Mouse (Mus musculus) MEL (cell line): ENCODE results near the gene Tas2r134. TPM values are rescaled to one million over a fixed set of nuclear protein-coding genes. Genes with fewer than 3 reads are reported as not detected.

Experiments used
- DNase-seq: peaks from one replicate; pipeline ENCODE4 v3.0.0; 2011; ENCODE audit warnings: low read depth, low spot score
- H3K27ac ChIP-seq: 2 replicates; pipeline ENCODE4 v1.5.1; 2012; ENCODE audit warnings: low read depth, mild to moderate bottlenecking, control low read depth, low read length, moderate library complexity; ENCODE audit not compliant: control insufficient read depth
- H3K27me3 ChIP-seq, 2 experiments: fragments of 150-350 bp in 1 of 2; sonication (generic) in 1 of 2; 2 replicates each; pipeline ENCODE4 v1.6.1; 2012; ENCODE audit warnings: low read length in 2 of 2, mild to moderate bottlenecking in 2 of 2, improper control_type of control experiment in 1 of 2, moderate library complexity in 1 of 2; ENCODE audit not compliant: insufficient read depth in 2 of 2, control insufficient read depth in 1 of 2
- H3K36me3 ChIP-seq, 2 experiments: 2 replicates each; pipeline ENCODE4 v1.6.1; 2012 to 2014; ENCODE audit warnings: low read length in 2 of 2, improper control_type of control experiment in 1 of 2, inconsistent platforms in 1 of 2, mild to moderate bottlenecking in 1 of 2; ENCODE audit not compliant: insufficient read depth in 2 of 2, control insufficient read depth in 1 of 2
- H3K4me1 ChIP-seq, 2 experiments: fragments of 150-350 bp in 1 of 2; sonication (generic) in 1 of 2; 2 replicates each; pipeline ENCODE4 v1.6.1; 2012; ENCODE audit warnings: low read length in 2 of 2, improper control_type of control experiment in 1 of 2, mild to moderate bottlenecking in 1 of 2; ENCODE audit not compliant: insufficient read depth in 2 of 2, control insufficient read depth in 1 of 2
- H3K4me3 ChIP-seq, 2 experiments: fragments of 150-350 bp in 1 of 2; sonication (generic) in 1 of 2; 2 replicates each; pipeline ENCODE4 v1.5.1; 2012; ENCODE audit warnings: low read depth in 2 of 2, low read length in 2 of 2, mild to moderate bottlenecking in 2 of 2, moderate library complexity in 2 of 2, control low read depth in 1 of 2, improper control_type of control experiment in 1 of 2; ENCODE audit not compliant: control insufficient read depth in 1 of 2, insufficient read depth in 1 of 2
- H3K79me2 ChIP-seq: 2 replicates; pipeline ENCODE4 v1.6.1; 2012; ENCODE audit warnings: mild to moderate bottlenecking, low read length, moderate library complexity; ENCODE audit not compliant: control insufficient read depth, poor library complexity, insufficient read depth
- H3K9ac ChIP-seq: 2 replicates; pipeline ENCODE4 v1.6.1; 2012; ENCODE audit warnings: low read depth, mild to moderate bottlenecking, control low read depth, low read length, moderate library complexity; ENCODE audit not compliant: control insufficient read depth, poor library complexity, severe bottlenecking
- H3K9me3 ChIP-seq: fragments of 150-350 bp; sonication (generic); replicated peaks from 2 replicates; pipeline ENCODE4 v1.6.1; 2012; ENCODE audit warnings: mild to moderate bottlenecking, low read length, improper control_type of control experiment, moderate library complexity; ENCODE audit not compliant: insufficient read depth
- BHLHE40 ChIP-seq: IDR thresholded peaks from 2 replicates; pipeline ENCODE4 v1.6.1; 2012; ENCODE audit warnings: low read depth, mild to moderate bottlenecking, inconsistent platforms, low read length, improper control_type of control experiment, borderline replicate concordance
- CHD1 ChIP-seq: IDR thresholded peaks from 2 replicates; pipeline ENCODE4 v1.6.1; 2012; ENCODE audit warnings: low read depth, mild to moderate bottlenecking, inconsistent platforms, low read length, improper control_type of control experiment
- GABPA ChIP-seq: IDR thresholded peaks from 2 replicates; pipeline ENCODE4 v1.6.1; 2012; ENCODE audit warnings: low read depth, mild to moderate bottlenecking, inconsistent platforms, low read length, improper control_type of control experiment, moderate library complexity
- JUND ChIP-seq: IDR thresholded peaks from 2 replicates; pipeline ENCODE4 v1.6.1; 2011; ENCODE audit warnings: low read depth, mild to moderate bottlenecking, improper control_type of control experiment, low read length
- KAT2A ChIP-seq: conservative IDR thresholded peaks from 2 replicates; pipeline ENCODE4 v1.6.1; 2012; ENCODE audit warnings: low read depth, low read length, improper control_type of control experiment, inconsistent platforms
- MXI1 ChIP-seq: IDR thresholded peaks from 2 replicates; pipeline ENCODE4 v1.6.1; 2011; ENCODE audit warnings: mild to moderate bottlenecking, low read depth, low read length, improper control_type of control experiment
- NELFE ChIP-seq: IDR thresholded peaks from 2 replicates; pipeline ENCODE4 v1.6.1; 2011; ENCODE audit warnings: low read depth, low read length, improper control_type of control experiment
- NRF1 ChIP-seq: IDR thresholded peaks from 2 replicates; pipeline ENCODE4 v1.6.1; 2014; ENCODE audit warnings: low read depth, mild to moderate bottlenecking, inconsistent platforms, low read length, improper control_type of control experiment, moderate library complexity; ENCODE audit not compliant: poor library complexity, insufficient read depth, severe bottlenecking
- POLR2A ChIP-seq, 2 experiments: IDR thresholded peaks; 2 replicates each; pipeline ENCODE4 v1.6.1; 2011 to 2012; ENCODE audit warnings: low read length in 2 of 2, mild to moderate bottlenecking in 2 of 2, control low read depth in 1 of 2, improper control_type of control experiment in 1 of 2, low read depth in 1 of 2, moderate library complexity in 1 of 2; ENCODE audit not compliant: control insufficient read depth in 1 of 2, insufficient read depth in 1 of 2, poor library complexity in 1 of 2
- POLR2AphosphoS5 ChIP-seq: IDR thresholded peaks from 2 replicates; pipeline ENCODE4 v1.6.1; 2012; ENCODE audit warnings: low read depth, borderline replicate concordance, mild to moderate bottlenecking, inconsistent platforms, low read length, moderate library complexity, mixed read lengths
- SIN3A ChIP-seq: IDR thresholded peaks from 2 replicates; pipeline ENCODE4 v1.6.1; 2012; ENCODE audit warnings: low read length, improper control_type of control experiment, inconsistent platforms
- TBP ChIP-seq: IDR thresholded peaks from 2 replicates; pipeline ENCODE4 v1.8.0; 2011; ENCODE audit warnings: low read depth, low read length, improper control_type of control experiment
- TCF12 ChIP-seq: IDR thresholded peaks from 2 replicates; pipeline ENCODE4 v1.6.1; 2014; ENCODE audit warnings: low read depth, mild to moderate bottlenecking, inconsistent platforms, low read length, improper control_type of control experiment, moderate library complexity
- USF1 ChIP-seq: IDR thresholded peaks from 2 replicates; pipeline ENCODE4 v1.6.1; 2014; ENCODE audit warnings: low read depth, mild to moderate bottlenecking, inconsistent platforms, low read length, improper control_type of control experiment, moderate library complexity
- ZC3H11A ChIP-seq: IDR thresholded peaks from 2 replicates; pipeline ENCODE4 v1.6.1; 2012; ENCODE audit warnings: low read depth, mild to moderate bottlenecking, inconsistent platforms, low read length, improper control_type of control experiment
- ZMIZ1 ChIP-seq: IDR thresholded peaks from 2 replicates; pipeline ENCODE4 v1.6.1; 2012; ENCODE audit warnings: low read depth, mild to moderate bottlenecking, inconsistent platforms, low read length, improper control_type of control experiment, moderate library complexity
- ZNF384 ChIP-seq: IDR thresholded peaks from 2 replicates; pipeline ENCODE4 v1.6.1; 2012; ENCODE audit warnings: low read depth, mild to moderate bottlenecking, inconsistent platforms, low read length, improper control_type of control experiment
- polyA plus RNA-seq, 2 experiments: library from polyadenylated mRNA; stranded (reverse) in 1 of 2; unstranded in 1 of 2; fragments of >175 nt in 1 of 2; fragments of >200 nt in 1 of 2; gene quantifications; 2 replicates each; pipeline versions ENCODE4 v1.2.1 to v1.2.4; 2012; ENCODE audit warnings: low replicate concordance in 2 of 2, low read depth in 1 of 2; ENCODE audit not compliant: insufficient read length in 2 of 2, insufficient read depth in 1 of 2, missing spikeins in 1 of 2
- total RNA-seq: library from RNA; depleted of rRNA; stranded (reverse); fragments of 300-350 nt; gene quantifications from 2 replicates; pipeline ENCODE4 v1.2.3, GENCODE M21; 2012

The Tas2r134 gene
- total and polyA plus RNA-seq, 3 experiments, result not detected

DNA sequence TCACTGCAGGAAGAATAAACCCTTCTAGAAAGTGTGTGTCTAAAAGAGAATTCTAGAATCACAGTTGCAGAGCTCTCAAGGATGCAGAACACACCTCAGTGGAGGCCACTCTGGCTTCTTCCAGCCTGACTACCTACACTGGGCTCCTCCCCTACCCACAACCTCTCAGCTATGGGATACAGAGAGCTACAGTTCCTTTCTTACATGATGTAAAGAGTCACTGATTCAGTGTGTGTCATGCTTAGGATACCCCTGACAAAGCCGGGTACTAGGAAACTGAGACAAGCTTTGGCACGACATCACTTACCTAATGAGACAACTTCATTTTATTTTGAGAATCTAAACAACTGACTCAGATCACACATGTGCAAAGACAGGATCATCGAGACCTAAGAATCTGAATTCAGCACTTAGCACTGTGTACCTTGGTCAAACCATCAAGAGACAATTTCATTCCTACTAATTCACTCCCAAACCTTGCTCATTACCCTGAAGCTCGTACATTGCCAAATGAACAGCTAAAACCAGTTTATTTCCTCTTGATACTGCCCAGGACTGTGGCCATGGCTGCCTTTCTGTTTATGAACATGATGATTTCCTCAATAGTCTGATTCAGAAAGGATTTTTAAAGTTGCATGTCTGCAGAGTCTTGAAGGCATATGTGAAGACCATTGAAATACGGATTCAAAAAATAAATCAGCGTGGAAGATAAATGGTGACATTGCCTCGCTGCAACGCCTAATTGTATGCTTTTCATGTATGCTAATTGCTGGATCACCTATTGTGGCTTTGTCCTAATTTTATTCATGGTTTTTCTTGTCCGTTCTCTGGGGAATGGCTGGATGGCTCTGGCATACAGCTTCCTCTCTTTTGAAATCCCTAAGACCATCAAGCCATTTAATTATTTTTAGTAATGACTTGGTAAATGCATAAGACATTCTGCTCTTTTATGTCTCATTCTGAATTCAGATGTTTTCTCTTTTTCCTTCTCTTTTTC is 43.0 kb upstream of the Tas2r134 start:
- Histone ChIP-seq H3K27ac (no peak overlapping the region), H3K36me3 (no peaks in the 10 kb centered on the region), H3K27me3 (no peaks in the 10 kb centered on the region), H3K9ac (no peak overlapping the region), H3K4me3 (no peak overlapping the region), H3K4me1 (no peaks in the 10 kb centered on the region), H3K79me2 (no peaks in the 10 kb centered on the region), H3K9me3 (no peaks in the 10 kb centered on the region)
- no peak for DNase-seq
- TF ChIP-seq ZMIZ1 (no peak), POLR2AphosphoS5 (no peak), POLR2A (IDR thresholded peaks at IDR 0.05; ENCODE audit: control insufficient read depth in 1 of 2, insufficient read depth in 1 of 2, low read depth in 1 of 2, low read length in 2 of 2, poor library complexity in 1 of 2) (no peak), USF1 (no peak)

DNA sequence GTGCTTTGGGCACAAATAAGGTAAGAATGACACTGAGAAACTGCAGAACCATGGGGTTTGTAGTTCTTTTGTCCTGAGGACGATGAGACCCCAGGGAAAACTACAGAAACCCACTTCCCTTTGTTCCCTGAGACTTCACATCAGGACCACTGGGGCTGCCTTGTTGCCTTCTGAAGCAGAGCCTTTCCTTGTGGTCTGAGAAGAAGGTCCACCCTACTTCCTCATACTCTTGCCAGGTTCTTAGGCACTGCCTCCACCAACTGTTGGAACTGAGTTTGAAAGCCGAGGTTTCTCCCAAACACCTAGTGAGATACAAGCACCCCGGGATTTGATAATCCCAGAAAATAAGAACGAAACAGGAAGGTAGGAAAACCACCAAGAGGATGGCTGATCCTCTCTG is 39.0 kb upstream of the Tas2r134 start:
- Histone ChIP-seq H3K4me3 (no peak overlapping the region), H3K9me3 (no peaks in the 10 kb centered on the region), H3K4me1 (no peaks in the 10 kb centered on the region), H3K79me2 (no peaks in the 10 kb centered on the region), H3K27ac (no peak overlapping the region), H3K36me3 (no peaks in the 10 kb centered on the region), H3K27me3 (no peaks in the 10 kb centered on the region), H3K9ac (no peak overlapping the region)
- TF ChIP-seq ZNF384 (no peak), JUND (no peak), KAT2A (no peak), TCF12 (no peak), GABPA (no peak), CHD1 (no peak), NRF1 (no peak), MXI1 (no peak), ZC3H11A (no peak), TBP (no peak), BHLHE40 (no peak), POLR2AphosphoS5 (no peak), NELFE (no peak), SIN3A (no peak)
- no peak for DNase-seq
